Mouse (Mus musculus) kidney, postnatal 0 days (tissue): ENCODE results near the gene Dync2h1. TPM values are rescaled to one million over a fixed set of nuclear protein-coding genes. Genes with fewer than 3 reads are reported as not detected.
"Not testable (repeated sequence)": the region's sequence is repeated elsewhere in the genome, so short reads cannot be mapped to it uniquely, and the experiment has no call there.

Experiments
- ATAC-seq: fragments of 200-750 bp; cut with Nextera tagmentation; replicated peaks from 2 replicates; pipeline ENCODE4 v1.8.0; 2017; ENCODE audit warnings: low read depth, moderate number of reproducible peaks, moderate TSS enrichment, moderate library complexity; ENCODE audit not compliant: low FRiP score
- DNase-seq: peaks from one replicate; pipeline ENCODE4 v3.0.0-alpha.2; 2016; ENCODE audit warnings: low spot score
- H3K27ac ChIP-seq: fragments of 300-500 bp; sonication (generic); 2 replicates; pipeline ENCODE4 v1.5.1; 2014; ENCODE audit warnings: mild to moderate bottlenecking
- H3K27me3 ChIP-seq: fragments of 300-500 bp; sonication (generic); 2 replicates; pipeline ENCODE4 v1.6.1; 2014; ENCODE audit warnings: low read length, mixed read lengths; ENCODE audit not compliant: insufficient read depth
- H3K36me3 ChIP-seq: fragments of 300-500 bp; sonication (generic); 2 replicates; pipeline ENCODE4 v1.6.1; 2014; ENCODE audit warnings: low read length, mixed read lengths; ENCODE audit not compliant: insufficient read depth
- H3K4me1 ChIP-seq: fragments of 300-500 bp; sonication (generic); replicated peaks from 2 replicates; pipeline ENCODE4 v1.6.1; 2014; ENCODE audit warnings: antibody characterized with exemption, low read length, mixed read lengths; ENCODE audit not compliant: insufficient read depth
- H3K4me2 ChIP-seq: fragments of 300-500 bp; sonication (generic); 2 replicates; pipeline ENCODE4 v1.6.1; 2014; ENCODE audit warnings: mild to moderate bottlenecking, low read length, moderate library complexity, mixed read lengths
- H3K4me3 ChIP-seq: fragments of 300-500 bp; sonication (generic); replicated peaks from 2 replicates; pipeline ENCODE4 v1.5.1; 2014; ENCODE audit warnings: low read depth, low read length
- H3K9ac ChIP-seq: fragments of 300-500 bp; sonication (generic); 2 replicates; pipeline ENCODE4 v1.6.1; 2014; ENCODE audit warnings: low read depth, low read length
- H3K9me3 ChIP-seq: fragments of 300-500 bp; sonication (generic); replicated peaks from 2 replicates; pipeline ENCODE4 v1.6.1; 2016; ENCODE audit warnings: low read length, inconsistent platforms, mixed read lengths
- CTCF ChIP-seq: IDR thresholded peaks from 2 replicates; pipeline ENCODE4 v1.5.1; 2016; ENCODE audit warnings: antibody characterized with exemption, low read depth, mild to moderate bottlenecking, moderate library complexity
- WGBS: fragments of 180-500 bp; shearing (Covaris S2); extraction: QIAGEN DNeasy Blood & Tissue Kit; methylation state at CpG from one replicate; pipeline ENCODE4 v1.1.7; 2014; 5-methylcytosine and 5-hydroxymethylcytosine counted together
- polyA plus RNA-seq: library from polyadenylated mRNA; unstranded; fragments of >200 nt; fragmentation: Nextera tagmentation; extraction: Ambion mirVana; gene quantifications from 2 replicates; pipeline ENCODE4 v1.2.1, GENCODE M21; 2015

Dync2h1 gene
- polyA plus RNA-seq, result 14.9 and 16.1 TPM in 2 replicates

- peak within 1 kb of the TSS; percentile 77 for H3K4me2 ChIP-seq
- ATAC-seq (peak; percentile 99), DNase-seq (peak; percentile 98)
- TF ChIP-seq CTCF, result no peak
- H3K9me3 ChIP-seq, result no peaks in the 10 kb centered on the region
- no peaks in the 10 kb centered on the region for H3K36me3 ChIP-seq
- H3K4me1 ChIP-seq, result no peaks in the 10 kb centered on the region
- peak within 1 kb of the TSS; percentile 91 for H3K4me3 ChIP-seq
- WGBS, result 0% methylated on average over 59 of the region's 62 CpGs
- H3K9ac ChIP-seq, result peak within 1 kb of the TSS; percentile 94
- no peaks in the 10 kb centered on the region for H3K27me3 ChIP-seq
- peak within 1 kb of the TSS; percentile 95 for H3K27ac ChIP-seq
Observed at GRCm38 (mm10) chr9:7184172-7184896, at the start of gene Dync2h1, which contains the start of gene Dcun1d5. Dync2h1 (minus strand) TSS chr9:7184446. Dcun1d5 (plus strand) TSS chr9:7184520.

- H3K36me3 ChIP-seq, result no peaks in the 10 kb centered on the region
- no peaks in the 10 kb centered on the region for H3K4me1 ChIP-seq
- H3K27me3 ChIP-seq, result no peaks in the 10 kb centered on the region
- no peak overlapping the region for H3K4me2 ChIP-seq
- 88% methylated on average over 7 of the region's 7 CpGs for WGBS
- DNase-seq (peak; percentile 15), ATAC-seq (no peak)
- H3K9me3 ChIP-seq, result no peaks in the 10 kb centered on the region
- no peak overlapping the region for H3K9ac ChIP-seq
- no peak overlapping the region for H3K4me3 ChIP-seq
- no peak overlapping the region for H3K27ac ChIP-seq
- TF ChIP-seq CTCF, result no peak
Observed at GRCm38 (mm10) chr9:7221460-7221859, 37.2 kb upstream of the Dync2h1 start.

- Histone ChIP-seq H3K27me3 (no peaks in the 10 kb centered on the region), H3K9me3 (no peaks in the 10 kb centered on the region), H3K27ac (no peak overlapping the region), H3K36me3 (no peaks in the 10 kb centered on the region), H3K4me1 (no peaks in the 10 kb centered on the region), H3K4me2 (no peak overlapping the region), H3K4me3 (no peak overlapping the region), H3K9ac (no peak overlapping the region)
- 88% methylated on average over 5 of the region's 5 CpGs for WGBS
- TF ChIP-seq CTCF, result peak; percentile 31; the same call in 1 of the 2 replicates
- DNase-seq (no peak), ATAC-seq (no peak)
Observed at GRCm38 (mm10) chr9:7221024-7221423, 36.8 kb upstream of the Dync2h1 start.

GRCm38 (mm10) chr9:7216240-7216639, 32.0 kb upstream of the Dync2h1 start:
- no peaks in the 10 kb centered on the region; the same call in 1 of the 2 replicates for H3K36me3 ChIP-seq
- H3K9me3 ChIP-seq, result no peaks in the 10 kb centered on the region
- no peaks in the 10 kb centered on the region for H3K27me3 ChIP-seq
- no peak overlapping the region for H3K4me2 ChIP-seq
- 49% methylated on average over 2 of the region's 2 CpGs for WGBS
- ATAC-seq (no peak), DNase-seq (peak; percentile 67)
- no peak overlapping the region for H3K4me3 ChIP-seq
- no peak overlapping the region for H3K9ac ChIP-seq
- H3K27ac ChIP-seq, result no peak overlapping the region
- peak; percentile 75 for TF ChIP-seq CTCF
- H3K4me1 ChIP-seq, result no peaks in the 10 kb centered on the region

- ATAC-seq, DNase-seq, H3K9me3 ChIP-seq, H3K27ac ChIP-seq, H3K27me3 ChIP-seq, H3K4me3 ChIP-seq, H3K4me1 ChIP-seq, H3K4me2 ChIP-seq, H3K9ac ChIP-seq, H3K36me3 ChIP-seq: not testable (repeated sequence)
- WGBS, result 100% methylated on average over 3 of the region's 3 CpGs
Observed at GRCm38 (mm10) chr9:7190694-7191093, 6.4 kb upstream of the Dync2h1 start.

- TF ChIP-seq CTCF, result no peak
- 0% methylated on average over 25 of the region's 31 CpGs for WGBS
- Histone ChIP-seq H3K4me1 (no peaks in the 10 kb centered on the region), H3K4me3 (peak overlapping the region; percentile 91), H3K27me3 (no peaks in the 10 kb centered on the region), H3K27ac (peak overlapping the region; percentile 95), H3K9me3 (no peaks in the 10 kb centered on the region), H3K9ac (peak overlapping the region; percentile 94), H3K4me2 (peak overlapping the region; percentile 77), H3K36me3 (no peaks in the 10 kb centered on the region)
- DNase-seq, result peak; percentile 38
- peak; percentile 66 for ATAC-seq
Observed at GRCm38 (mm10) chr9:7184897-7185291, 648 bp upstream of the Dync2h1 start.
